Mouse (Mus musculus) hindbrain, embryonic 14.5 days (tissue): ENCODE results near the gene Gm19426. TPM values are rescaled to one million over a fixed set of nuclear protein-coding genes. Genes with fewer than 3 reads are reported as not detected.
A peak's percentile ranks its signal among the peaks of the same experiment; 100 is the strongest.
"Not testable (repeated sequence)": the region's sequence is repeated elsewhere in the genome, so short reads cannot be mapped to it uniquely, and the experiment has no call there.

Experiments used
- ATAC-seq: fragments of 200-750 bp; cut with Nextera tagmentation; 2 replicates; pipeline ENCODE4 v1.8.0; 2017; ENCODE audit warnings: moderate number of reproducible peaks, mild to moderate bottlenecking, moderate TSS enrichment, moderate library complexity; ENCODE audit not compliant: low FRiP score
- DNase-seq: peaks from one replicate; pipeline ENCODE4 v3.0.0-alpha.2; 2015; ENCODE audit warnings: low spot score
- H3K27ac ChIP-seq: fragments of 300-500 bp; sonication (generic); 2 replicates; pipeline ENCODE4 v1.5.1; 2014; ENCODE audit warnings: mild to moderate bottlenecking, moderate library complexity
- H3K27me3 ChIP-seq: fragments of 300-500 bp; sonication (generic); 2 replicates; pipeline ENCODE4 v1.6.1; 2014; ENCODE audit warnings: mild to moderate bottlenecking, low read length, mixed read lengths; ENCODE audit not compliant: control insufficient read depth, insufficient read depth
- H3K36me3 ChIP-seq: fragments of 300-500 bp; sonication (generic); replicated peaks from 2 replicates; pipeline ENCODE4 v1.6.1; 2014; ENCODE audit not compliant: control insufficient read depth, insufficient read depth
- H3K4me1 ChIP-seq: fragments of 300-500 bp; sonication (generic); replicated peaks from 2 replicates; pipeline ENCODE4 v1.6.1; 2014; ENCODE audit warnings: antibody characterized with exemption, low read length, mixed read lengths; ENCODE audit not compliant: control insufficient read depth, insufficient read depth
- H3K4me2 ChIP-seq: fragments of 300-500 bp; sonication (generic); replicated peaks from 2 replicates; pipeline ENCODE4 v1.6.1; 2014; ENCODE audit warnings: mild to moderate bottlenecking, moderate library complexity
- H3K4me3 ChIP-seq: fragments of 300-500 bp; sonication (generic); replicated peaks from 2 replicates; pipeline ENCODE4 v1.5.1; 2014; ENCODE audit warnings: mild to moderate bottlenecking, low read length
- H3K9ac ChIP-seq: fragments of 300-500 bp; sonication (generic); 2 replicates; pipeline ENCODE4 v1.6.1; 2014
- H3K9me3 ChIP-seq: fragments of 300-500 bp; sonication (generic); 2 replicates; pipeline ENCODE4 v1.6.1; 2016; ENCODE audit warnings: low read length; ENCODE audit not compliant: control insufficient read depth
- WGBS: fragments of 180-500 bp; shearing (Covaris S2); extraction: QIAGEN DNeasy Blood & Tissue Kit; methylation state at CpG from one replicate; pipeline ENCODE4 v1.1.7; 2014; 5-methylcytosine and 5-hydroxymethylcytosine counted together
- polyA plus RNA-seq: library from polyadenylated mRNA; unstranded; fragments of >200 nt; fragmentation: Nextera tagmentation; extraction: Ambion mirVana; gene quantifications from 2 replicates; pipeline ENCODE4 v1.2.1, GENCODE M21; 2014

Gene Gm19426
- polyA plus RNA-seq, 1 experiment from 2014 or later, result 3.4 TPM

- no peaks in the 10 kb centered on the region for H3K9me3 ChIP-seq
- no peak for ATAC-seq
- no peak overlapping the region for H3K9ac ChIP-seq
- H3K4me2 ChIP-seq, result no peak overlapping the region
- DNase-seq, result no peak
- no peak overlapping the region for H3K27ac ChIP-seq
- H3K27me3 ChIP-seq, result no peaks in the 10 kb centered on the region
- H3K4me3 ChIP-seq, result no peak overlapping the region
- WGBS, result 83% methylated on average over 1 of the region's 1 CpGs
- H3K4me1 ChIP-seq, result peaks cover 34% of the 10 kb centered on the region
- no peaks in the 10 kb centered on the region for H3K36me3 ChIP-seq
Measured at GRCm38 (mm10) chr2:84732394-84732793, 11.1 kb downstream of the Gm19426 start.

DNA sequence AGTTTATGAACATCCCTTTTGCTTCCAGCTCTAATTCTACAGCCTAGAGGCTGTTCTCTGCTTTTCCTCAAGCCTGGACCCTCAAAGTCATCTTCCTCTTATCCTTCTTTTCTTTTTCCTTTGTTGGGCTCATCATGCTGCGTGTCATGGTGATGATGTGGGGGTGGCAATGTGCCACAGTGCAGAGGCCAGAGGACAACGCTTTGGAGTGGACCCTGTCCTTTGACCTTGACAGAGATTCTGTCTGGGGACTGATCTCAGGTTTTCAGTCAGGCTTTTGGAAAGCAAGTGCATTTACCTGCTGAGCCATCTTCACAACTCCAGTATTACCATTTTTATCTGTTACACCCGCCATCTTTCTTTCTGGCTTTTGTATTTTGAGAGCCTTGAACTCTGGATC, 12.2 kb downstream of the Gm19426 start:
- H3K9ac ChIP-seq, result no peak overlapping the region
- peaks cover 28% of the 10 kb centered on the region for H3K4me1 ChIP-seq
- H3K36me3 ChIP-seq, result no peaks in the 10 kb centered on the region
- no peak for ATAC-seq
- H3K27ac ChIP-seq, result no peak overlapping the region
- no peak overlapping the region for H3K4me3 ChIP-seq
- 79% methylated on average over 3 of the region's 3 CpGs for WGBS
- no peak for DNase-seq
- no peaks in the 10 kb centered on the region for H3K27me3 ChIP-seq
- no peaks in the 10 kb centered on the region for H3K9me3 ChIP-seq
- no peak overlapping the region for H3K4me2 ChIP-seq

DNA sequence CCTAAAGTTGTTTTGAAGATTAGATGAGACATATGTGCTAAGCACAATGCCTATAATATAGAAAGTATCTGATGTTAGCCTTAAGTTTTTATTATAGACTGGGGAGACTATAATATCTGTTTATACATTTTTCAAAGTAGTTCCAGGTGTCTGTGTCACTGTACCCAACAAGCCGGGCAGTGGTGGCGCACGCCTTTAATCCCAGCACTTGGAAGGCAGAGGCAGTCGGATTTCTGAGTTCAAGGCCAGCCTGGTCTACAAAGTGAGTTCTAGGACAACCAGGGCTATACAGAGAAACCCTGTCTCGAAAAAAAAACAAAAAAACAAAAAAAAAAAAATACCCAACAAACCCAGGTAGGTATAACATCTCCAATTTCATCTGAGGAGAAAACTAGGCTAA, 15.3 kb downstream of the Gm19426 start:
- Histone ChIP-seq H3K4me1 (peaks cover 14% of the 10 kb centered on the region), H3K36me3 (peaks cover 22% of the 10 kb centered on the region)
- H3K9ac ChIP-seq, ATAC-seq, H3K9me3 ChIP-seq, H3K4me3 ChIP-seq, H3K27me3 ChIP-seq, DNase-seq, H3K4me2 ChIP-seq, H3K27ac ChIP-seq: not testable (repeated sequence)
- whole genome bisulfite sequencing, result 82% methylated on average over 5 of the region's 5 CpGs

GRCm38 (mm10) chr2:84727172-84727858, 16.1 kb downstream of the Gm19426 start, which contains the start of gene Clp1:
Clp1 (minus strand) TSS chr2:84727350.
- Histone ChIP-seq H3K4me1 (peaks cover 13% of the 10 kb centered on the region), H3K27me3 (no peaks in the 10 kb centered on the region), H3K9me3 (no peaks in the 10 kb centered on the region), H3K4me3 (peak within 1 kb of the TSS; percentile 61), H3K9ac (peak within 1 kb of the TSS; percentile 57), H3K36me3 (peaks cover 26% of the 10 kb centered on the region), H3K4me2 (peak within 1 kb of the TSS; percentile 97), H3K27ac (peak within 1 kb of the TSS; percentile 75)
- WGBS, result under 1% methylated on average over 39 of the region's 39 CpGs
- peak; percentile 97 for DNase-seq
- peak; percentile 95 for ATAC-seq

DNA sequence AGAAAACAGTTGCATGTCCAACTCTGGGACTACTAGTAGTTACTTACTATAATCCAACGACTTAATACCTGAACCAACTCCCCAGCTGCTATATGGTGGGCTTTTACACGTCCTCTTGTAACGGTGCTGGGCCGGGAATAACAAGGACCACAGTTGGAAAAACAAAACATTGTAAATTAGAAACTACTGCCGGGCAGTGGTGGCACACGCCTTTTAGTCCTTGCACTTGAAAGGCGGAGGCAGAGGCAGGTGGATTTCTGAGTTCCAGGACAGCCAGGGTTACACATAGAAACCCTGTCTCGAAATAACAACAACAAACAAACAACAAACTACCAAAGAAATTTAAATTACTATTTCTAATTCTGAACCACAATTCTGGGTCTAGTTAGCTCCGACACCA, 16.7 kb downstream of the Gm19426 start:
- no peaks in the 10 kb centered on the region for H3K9me3 ChIP-seq
- peaks cover 32% of the 10 kb centered on the region for H3K36me3 ChIP-seq
- peak overlapping the region; percentile 61 for H3K4me3 ChIP-seq
- DNase-seq (no peak), ATAC-seq (0 out of 2 replicates have a peak, but pooled peaks have one; percentile 15)
- no peaks in the 10 kb centered on the region for H3K27me3 ChIP-seq
- H3K9ac ChIP-seq, result peak overlapping the region; percentile 57
- H3K27ac ChIP-seq, result no peak overlapping the region
- peak overlapping the region; percentile 97 for H3K4me2 ChIP-seq
- 5% methylated on average over 9 of the region's 9 CpGs for WGBS
- peaks cover 13% of the 10 kb centered on the region for H3K4me1 ChIP-seq

GRCm38 (mm10) chr2:84725770-84726169, 17.7 kb downstream of the Gm19426 start:
- H3K4me2 ChIP-seq, result peak overlapping the region; percentile 97
- no peak overlapping the region for H3K27ac ChIP-seq
- peaks cover 41% of the 10 kb centered on the region for H3K36me3 ChIP-seq
- H3K9ac ChIP-seq, result no peak overlapping the region
- no peaks in the 10 kb centered on the region for H3K9me3 ChIP-seq
- DNase-seq (no peak), ATAC-seq (no peak)
- no peak overlapping the region for H3K4me3 ChIP-seq
- 94% methylated on average over 10 of the region's 10 CpGs for WGBS
- H3K27me3 ChIP-seq, result no peaks in the 10 kb centered on the region
- H3K4me1 ChIP-seq, result peaks cover 13% of the 10 kb centered on the region

GRCm38 (mm10) chr2:84723856-84724255, 19.6 kb downstream of the Gm19426 start:
- ATAC-seq (no peak), DNase-seq (no peak)
- H3K4me2 ChIP-seq, result no peak overlapping the region
- peaks cover 13% of the 10 kb centered on the region for H3K4me1 ChIP-seq
- H3K27me3 ChIP-seq, result no peaks in the 10 kb centered on the region
- H3K27ac ChIP-seq, result no peak overlapping the region
- no peak overlapping the region for H3K9ac ChIP-seq
- 97% methylated on average over 14 of the region's 14 CpGs for WGBS
- H3K4me3 ChIP-seq, result no peak overlapping the region
- peaks cover 42% of the 10 kb centered on the region for H3K36me3 ChIP-seq
- no peaks in the 10 kb centered on the region for H3K9me3 ChIP-seq

- ATAC-seq (no peak), DNase-seq (no peak)
- Histone ChIP-seq H3K36me3 (peaks cover 42% of the 10 kb centered on the region), H3K4me3 (no peak overlapping the region), H3K9me3 (no peaks in the 10 kb centered on the region), H3K27ac (no peak overlapping the region), H3K27me3 (no peaks in the 10 kb centered on the region), H3K4me2 (no peak overlapping the region), H3K9ac (no peak overlapping the region), H3K4me1 (peaks cover 10% of the 10 kb centered on the region)
- 75% methylated on average over 3 of the region's 3 CpGs for WGBS
Measured at GRCm38 (mm10) chr2:84721182-84721581, 22.3 kb downstream of the Gm19426 start.

- Histone ChIP-seq H3K36me3 (peaks cover 42% of the 10 kb centered on the region), H3K27ac (no peak overlapping the region), H3K9ac (no peak overlapping the region), H3K27me3 (no peaks in the 10 kb centered on the region), H3K4me1 (0 out of 2 replicates have a peak, but pooled peaks cover 8% of the 10 kb centered on the region), H3K4me3 (no peak overlapping the region), H3K9me3 (no peaks in the 10 kb centered on the region), H3K4me2 (no peak overlapping the region)
- no peak for DNase-seq
- 87% methylated on average over 2 of the region's 2 CpGs for WGBS
- ATAC-seq, result no peak
Measured at GRCm38 (mm10) chr2:84720718-84721117, 22.7 kb downstream of the Gm19426 start.
